Mouse (Mus musculus): Measurements from ENCODE around the gene Mylk.
"Not testable (repeated sequence)": the region's sequence is repeated elsewhere in the genome, so short reads cannot be mapped to it uniquely, and the experiment has no call there.

DNA sequence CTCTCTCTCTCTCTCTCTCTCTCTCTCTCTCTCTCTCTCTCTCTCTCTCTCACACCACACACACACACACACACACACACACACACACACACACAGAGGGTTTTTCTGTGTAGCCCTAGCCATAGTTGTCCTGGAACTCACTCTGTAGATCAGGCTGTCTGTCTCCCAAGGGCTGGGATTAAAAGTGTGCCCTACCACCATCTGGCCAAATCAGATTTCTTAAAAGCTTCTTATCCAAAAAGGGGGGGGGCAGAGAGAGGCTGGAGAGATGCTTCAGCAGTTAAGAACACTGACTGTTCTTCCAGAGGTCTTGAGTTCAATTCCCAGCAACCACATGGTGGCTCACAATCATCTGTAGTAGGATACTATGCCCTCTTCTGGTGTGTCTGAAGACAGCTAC is 68.2 kb downstream of the Mylk start:
- not testable (repeated sequence) for TF ChIP-seq FLI1 (IDR thresholded peaks at IDR 0.05; ENCODE audit: low read length); GATA1 (IDR thresholded peaks at IDR 0.05; ENCODE audit: borderline replicate concordance, low read length)

Data from megakaryocyte, embryonic 14.5 days (primary cell).